11 mouse cellular contexts compared by ENCODE assay signal in the genomic region with DNA sequence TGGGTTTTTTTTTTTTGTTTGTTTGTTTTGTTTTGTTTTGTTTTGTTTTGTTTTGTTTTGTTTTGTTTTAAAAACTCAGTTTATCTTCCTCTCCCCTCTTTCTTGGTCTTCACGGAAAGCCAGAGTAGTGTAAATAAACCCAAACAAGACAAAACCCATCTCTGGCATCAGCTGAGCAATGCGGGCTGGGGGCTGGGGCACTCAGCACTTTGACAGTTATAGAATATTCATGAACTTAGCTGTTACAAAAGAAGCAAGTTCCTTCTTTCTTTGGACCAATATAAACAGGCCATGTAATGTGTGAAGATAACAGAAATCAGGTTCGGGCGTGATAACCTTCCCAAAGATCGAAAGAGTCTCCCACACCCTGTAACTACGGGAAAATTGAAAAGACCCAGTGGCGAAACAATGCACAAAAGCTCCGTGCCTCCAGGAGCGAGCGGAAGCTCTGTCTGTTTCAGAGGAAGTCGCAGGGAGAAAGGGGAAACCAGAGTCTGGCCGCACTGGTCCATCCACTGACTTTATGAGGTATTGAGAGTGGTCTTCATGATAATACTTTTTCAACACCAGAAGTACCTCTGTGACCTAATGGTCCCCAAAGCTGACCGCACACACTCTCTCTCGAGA. TPM values are rescaled to one million over a fixed set of nuclear protein-coding genes. Genes with fewer than 3 reads are reported as not detected.
A peak's percentile ranks its signal among the peaks of the same experiment; 100 is the strongest.
DNase-seq lines count a peak whose midpoint lies in the region; ATAC-seq lines count a peak whose summit lies in the region.
"Had no signal": no experiment of that assay in that cellular context is flagged by ENCODE, and none has a peak within 500 bp of the region (broad histone marks: within the 10 kb centered on the region; RNA-seq: fewer than 3 reads in every experiment).

No protein-coding gene starts in this region.

- peak overlapping the region; percentile 50; the same call in 1 of the 2 replicates for H3K27ac ChIP-seq in limb, embryonic 10.5 days
- H3K27ac ChIP-seq: embryonic facial prominence, embryonic 15.5 days had no signal

- peak; percentile 31 for DNase-seq in layer of hippocampus, adult 9-11 months
- no peak for DNase-seq in layer of hippocampus, postnatal 36 days
- DNase-seq in heart, adult 18-20 months = peak; percentile 22 to 25
- DNase-seq in limb, embryonic 10.5 days (ENCODE audit: low spot score) = no peak
- DNase-seq in testis, postnatal 10 days (ENCODE audit: low spot score) = no peak
- no peak for DNase-seq in spleen, postnatal 10 days (ENCODE audit: low spot score in 2 of 2)
- no peak for DNase-seq in layer of hippocampus, adult 18-20 months (ENCODE audit: low spot score in 2 of 2)

- H3K4me3 ChIP-seq in limb, embryonic 10.5 days = no peak overlapping the region
- H3K4me3 ChIP-seq: embryonic facial prominence, embryonic 15.5 days had no signal

- H3K4me1 ChIP-seq in limb, embryonic 10.5 days = peaks cover 19% of the 10 kb centered on the region

- no peaks in the 10 kb centered on the region for H3K9me3 ChIP-seq in limb, embryonic 10.5 days (replicated peaks)
- H3K9me3 ChIP-seq: embryonic facial prominence, embryonic 15.5 days had no signal

- H3K36me3 ChIP-seq in limb, embryonic 10.5 days = no peaks in the 10 kb centered on the region; the same call in 1 of the 2 replicates
- H3K36me3 ChIP-seq: embryonic facial prominence, embryonic 15.5 days had no signal

- 75% methylated on average over 14 of the region's 14 CpGs for WGBS in limb, embryonic 10.5 days

- no peaks in the 10 kb centered on the region for H3K27me3 ChIP-seq in limb, embryonic 10.5 days (ENCODE audit: low read depth, poor library complexity, severe bottlenecking)
- H3K27me3 ChIP-seq: embryonic facial prominence, embryonic 15.5 days had no signal

- ATAC-seq in monocyte, adult 5-6 weeks (replicated peaks; ENCODE audit: insufficient number of reproducible peaks, low FRiP score, low TSS enrichment, poor library complexity, severe bottlenecking) = 0 out of 2 replicates have a peak, but pooled peaks have one; percentile 59

RNA-seq across cellular contexts. Expression of gene Pon1, which starts 26.6 kb away (rescaled TPM):
- total RNA-seq in layer of hippocampus, postnatal 36 days (2021) = not detected
- total RNA-seq in heart, adult 18-20 months (2021) = 1 to 10 TPM in 1 of 2 experiments, under 1 TPM in 1; 0.30 to 1.4 TPM
- 0.10 TPM in 1 of 2 replicates, not detected in the other for polyA plus RNA-seq in limb, embryonic 10.5 days (2016; fragmentation: Nextera tagmentation; extraction: Ambion mirVana)
- not detected in 3 replicates for total RNA-seq in monocyte, adult 5-6 weeks (2017)
- total RNA-seq in layer of hippocampus, adult 18-20 months (2021) = not detected
- total RNA-seq: ES-E14 had no signal
- polyA plus RNA-seq: limb, embryonic 14.5 days had no signal

Comparison
In these comparisons a context has a peak if more than half of its experiments do, and no peak if none do; other contexts are left out.
1. DNase-seq: peak in layer of hippocampus, adult 9-11 months (single experiment) and heart, adult 18-20 months (2 of 2); none in layer of hippocampus, postnatal 36 days (0 of 2), limb, embryonic 10.5 days (single experiment), testis, postnatal 10 days (single experiment), spleen, postnatal 10 days (0 of 2) and layer of hippocampus, adult 18-20 months (0 of 2).